Mouse (Mus musculus) C2C12 (cell line): ENCODE measurements around the gene Gucy2d. TPM values are rescaled to one million over a fixed set of nuclear protein-coding genes. Genes with fewer than 3 reads are reported as not detected.

ENCODE experiments used
- H3K27me3 ChIP-seq: one replicate; pipeline ENCODE4 v1.6.1; 2011; ENCODE audit not compliant: control insufficient read depth, insufficient read depth, insufficient read length
- H3K36me3 ChIP-seq: one replicate; pipeline ENCODE4 v1.6.1; 2011; ENCODE audit not compliant: control insufficient read depth, insufficient read depth
- H3K4me3 ChIP-seq: one replicate; pipeline ENCODE4 v1.5.1; 2011; ENCODE audit warnings: mild to moderate bottlenecking, control low read depth; ENCODE audit not compliant: poor library complexity, insufficient read depth, severe bottlenecking
- H3K79me2 ChIP-seq: one replicate; pipeline ENCODE4 v1.6.1; 2011; ENCODE audit not compliant: control insufficient read depth, insufficient read depth
- H3K79me3 ChIP-seq: one replicate; pipeline ENCODE4 v1.6.1; 2011; ENCODE audit warnings: low read depth, control low read depth
- H3ac ChIP-seq: one replicate; pipeline ENCODE3; 2011; ENCODE audit warnings: low read depth; ENCODE audit not compliant: control insufficient read depth, insufficient read length
- CEBPB ChIP-seq: IDR thresholded peaks from one replicate; pipeline ENCODE4 v1.6.1; 2011; ENCODE audit warnings: low read depth, mild to moderate bottlenecking, control low read depth, moderate library complexity
- CTCF ChIP-seq: IDR thresholded peaks from one replicate; pipeline ENCODE4 v1.5.1; 2011; ENCODE audit not compliant: control insufficient read depth, insufficient read depth, insufficient read length
- FOSL1 ChIP-seq: IDR thresholded peaks from one replicate; pipeline ENCODE4 v1.8.0; 2011; ENCODE audit warnings: mild to moderate bottlenecking, low read length; ENCODE audit not compliant: poor library complexity, insufficient read depth, severe bottlenecking
- MAX ChIP-seq: IDR thresholded peaks from one replicate; pipeline ENCODE4 v1.6.1; 2011; ENCODE audit warnings: mild to moderate bottlenecking, control low read depth
- MYOD1 ChIP-seq: IDR thresholded peaks from one replicate; pipeline ENCODE4 v1.6.1; 2011; ENCODE audit warnings: low read depth; ENCODE audit not compliant: control insufficient read depth, insufficient read length
- MYOG ChIP-seq: IDR thresholded peaks from one replicate; pipeline ENCODE4 v1.6.1; 2011; ENCODE audit not compliant: control insufficient read depth, insufficient read length; ENCODE audit errors: extremely low read depth
- USF1 ChIP-seq: IDR thresholded peaks from one replicate; pipeline ENCODE4 v1.6.1; 2011; ENCODE audit warnings: low read depth, mild to moderate bottlenecking, control low read depth, moderate library complexity
- polyA plus RNA-seq: library from polyadenylated mRNA; unstranded; fragments of >200 nt; fragmentation: generic; extraction: Trizol; gene quantifications from one replicate; pipeline ENCODE4 v1.2.1, GENCODE M21; 2012; ENCODE audit warnings: missing spikeins

The Gucy2d gene
- polyA plus RNA-seq, 1 experiment = not detected

- TF ChIP-seq CEBPB = no peak
- Histone ChIP-seq H3K4me3 (no peak overlapping the region), H3K79me2 (no peaks in the 10 kb centered on the region), H3K36me3 (peaks cover 7% of the 10 kb centered on the region), H3K27me3 (no peaks in the 10 kb centered on the region), H3K79me3 (no peaks in the 10 kb centered on the region), H3ac (no peak overlapping the region)
Measured at GRCm38 (mm10) chr7:98403996-98404395, 36.2 kb upstream of the Gucy2d start.

GRCm38 (mm10) chr7:98407615-98408014 is 32.6 kb upstream of the Gucy2d start:
- peaks cover 7% of the 10 kb centered on the region for H3K36me3 ChIP-seq
- H3K27me3 ChIP-seq = no peaks in the 10 kb centered on the region
- peaks cover 4% of the 10 kb centered on the region for H3K79me3 ChIP-seq
- peaks cover 7% of the 10 kb centered on the region for H3K79me2 ChIP-seq
- H3K4me3 ChIP-seq = no peak overlapping the region
- no peak for TF ChIP-seq MYOG
- TF ChIP-seq CTCF = no peak
- no peak for TF ChIP-seq MYOD1
- no peak for TF ChIP-seq MAX
- no peak for TF ChIP-seq CEBPB
- no peak for TF ChIP-seq FOSL1
- TF ChIP-seq USF1 = no peak
- no peak overlapping the region for H3ac ChIP-seq

GRCm38 (mm10) chr7:98413115-98413514 is 27.1 kb upstream of the Gucy2d start:
- peaks cover 10% of the 10 kb centered on the region for H3K79me3 ChIP-seq
- peaks cover 29% of the 10 kb centered on the region for H3K79me2 ChIP-seq
- H3K36me3 ChIP-seq = no peaks in the 10 kb centered on the region
- H3ac ChIP-seq = no peak overlapping the region
- no peak overlapping the region for H3K4me3 ChIP-seq
- TF ChIP-seq MYOD1 = no peak
- TF ChIP-seq USF1 = no peak
- TF ChIP-seq MYOG = no peak
- TF ChIP-seq MAX = no peak
- TF ChIP-seq CEBPB = no peak
- no peak for TF ChIP-seq CTCF
- TF ChIP-seq FOSL1 = no peak
- no peaks in the 10 kb centered on the region for H3K27me3 ChIP-seq

GRCm38 (mm10) chr7:98415550-98415949 is 24.7 kb upstream of the Gucy2d start:
- Histone ChIP-seq H3K36me3 (no peaks in the 10 kb centered on the region), H3K79me3 (peaks cover 10% of the 10 kb centered on the region), H3K4me3 (peak overlapping the region; percentile 3), H3ac (no peak overlapping the region), H3K27me3 (no peaks in the 10 kb centered on the region), H3K79me2 (peaks cover 29% of the 10 kb centered on the region)
- TF ChIP-seq MYOG (no peak), MYOD1 (no peak), CEBPB (peak; percentile 53), USF1 (no peak), MAX (peak; percentile 89)

- Histone ChIP-seq H3K4me3 (no peak overlapping the region), H3K79me2 (peaks cover 29% of the 10 kb centered on the region), H3ac (no peak overlapping the region), H3K79me3 (peaks cover 10% of the 10 kb centered on the region), H3K36me3 (no peaks in the 10 kb centered on the region), H3K27me3 (no peaks in the 10 kb centered on the region)
- TF ChIP-seq MYOD1 = no peak
- TF ChIP-seq CTCF = no peak
- TF ChIP-seq CEBPB = no peak
- TF ChIP-seq MAX = no peak
- no peak for TF ChIP-seq MYOG
- no peak for TF ChIP-seq FOSL1
- no peak for TF ChIP-seq USF1
Measured at GRCm38 (mm10) chr7:98416020-98416419, 24.2 kb upstream of the Gucy2d start.

GRCm38 (mm10) chr7:98418031-98418805 is 22.0 kb upstream of the Gucy2d start:
- TF ChIP-seq FOSL1 (no peak), CTCF (no peak), USF1 (no peak)
- Histone ChIP-seq H3K27me3 (no peaks in the 10 kb centered on the region), H3K36me3 (no peaks in the 10 kb centered on the region)

More at GRCm38 (mm10) chr7:98418031-98418805, 22.0 kb upstream of the Gucy2d start:
- no peak overlapping the region for H3ac ChIP-seq
- H3K79me3 ChIP-seq = peaks cover 6% of the 10 kb centered on the region
- no peak overlapping the region for H3K4me3 ChIP-seq
- H3K79me2 ChIP-seq = peaks cover 15% of the 10 kb centered on the region
